Mouse (Mus musculus): ENCODE measurements at regions not wholly inside any gene's neighbourhood (a gene's known extent, or its start where the extent isn't known, plus 50 kb on each side); places are given as distances from the start of the nearest gene placed in this dataset.
A peak's percentile ranks its signal among the peaks of the same experiment; 100 is the strongest.

- 0 out of 2 replicates have a peak, but pooled peaks have one; percentile 17 for ATAC-seq
- Histone ChIP-seq H3K4me2 (replicated peaks) (no peak overlapping the region), H3K4me1 (replicated peaks) (no peaks in the 10 kb centered on the region), H3K27ac (no peak overlapping the region), H3K4me3 (replicated peaks) (no peak overlapping the region), H3K36me3 (no peaks in the 10 kb centered on the region), H3K27me3 (replicated peaks) (no peaks in the 10 kb centered on the region), H3K9ac (no peak overlapping the region), H3K9me3 (no peaks in the 10 kb centered on the region)
- WGBS = 60% methylated on average over 6 of the region's 6 CpGs
These were observed 217.7 kb downstream of the Gm11146 start for GRCm38 (mm10) chr16:77384021-77384729.

GRCm38 (mm10) chr16:77382790-77383189 is 219.1 kb downstream of the Gm11146 start:
- H3K9me3 ChIP-seq = no peaks in the 10 kb centered on the region
- H3K27ac ChIP-seq = no peak overlapping the region
- H3K4me3 ChIP-seq (replicated peaks) = no peak overlapping the region
- H3K4me2 ChIP-seq (replicated peaks) = no peak overlapping the region
- no peak overlapping the region for H3K9ac ChIP-seq
- H3K4me1 ChIP-seq (replicated peaks) = no peaks in the 10 kb centered on the region
- H3K36me3 ChIP-seq = no peaks in the 10 kb centered on the region
- WGBS = 83% methylated on average over 2 of the region's 2 CpGs
- ATAC-seq = no peak
- H3K27me3 ChIP-seq (replicated peaks) = no peaks in the 10 kb centered on the region

GRCm38 (mm10) chr16:77372768-77373167 is 229.1 kb downstream of the Gm11146 start:
- 71% methylated on average over 3 of the region's 3 CpGs for WGBS
- H3K9ac ChIP-seq = no peak overlapping the region
- H3K36me3 ChIP-seq = no peaks in the 10 kb centered on the region
- H3K4me1 ChIP-seq (replicated peaks) = no peaks in the 10 kb centered on the region
- no peak overlapping the region for H3K4me3 ChIP-seq (replicated peaks)
- no peak overlapping the region for H3K27ac ChIP-seq
- no peaks in the 10 kb centered on the region for H3K9me3 ChIP-seq
- ATAC-seq = no peak
- no peak overlapping the region for H3K4me2 ChIP-seq (replicated peaks)
- no peaks in the 10 kb centered on the region for H3K27me3 ChIP-seq (replicated peaks)

GRCm38 (mm10) chr16:77369810-77370209 is 232.1 kb downstream of the Gm11146 start:
- no peaks in the 10 kb centered on the region for H3K9me3 ChIP-seq
- H3K9ac ChIP-seq = no peak overlapping the region
- no peaks in the 10 kb centered on the region for H3K36me3 ChIP-seq
- no peak overlapping the region for H3K4me3 ChIP-seq (replicated peaks)
- ATAC-seq = peak; percentile 71
- H3K27ac ChIP-seq = no peak overlapping the region
- H3K4me2 ChIP-seq (replicated peaks) = no peak overlapping the region
- H3K4me1 ChIP-seq (replicated peaks) = no peaks in the 10 kb centered on the region
- 76% methylated on average over 2 of the region's 2 CpGs for WGBS
- H3K27me3 ChIP-seq (replicated peaks) = no peaks in the 10 kb centered on the region

- no peaks in the 10 kb centered on the region for H3K27me3 ChIP-seq (replicated peaks)
- WGBS = 44% methylated on average over 2 of the region's 2 CpGs
- no peaks in the 10 kb centered on the region for H3K36me3 ChIP-seq
- no peaks in the 10 kb centered on the region for H3K4me1 ChIP-seq (replicated peaks)
- no peak overlapping the region for H3K4me3 ChIP-seq (replicated peaks)
- H3K27ac ChIP-seq = no peak overlapping the region
- H3K9me3 ChIP-seq = no peaks in the 10 kb centered on the region
- no peak overlapping the region for H3K4me2 ChIP-seq (replicated peaks)
- no peak for ATAC-seq
- no peak overlapping the region for H3K9ac ChIP-seq
These were observed 236.6 kb downstream of the Gm11146 start for GRCm38 (mm10) chr16:77365254-77365653.

- Histone ChIP-seq H3K36me3 (no peaks in the 10 kb centered on the region), H3K27ac (no peak overlapping the region), H3K4me3 (replicated peaks) (no peak overlapping the region), H3K9me3 (no peaks in the 10 kb centered on the region), H3K27me3 (replicated peaks) (no peaks in the 10 kb centered on the region), H3K4me1 (replicated peaks) (no peaks in the 10 kb centered on the region), H3K4me2 (replicated peaks) (no peak overlapping the region), H3K9ac (no peak overlapping the region)
- peak; percentile 28; the same call in 1 of the 2 replicates for ATAC-seq
- 85% methylated on average over 3 of the region's 3 CpGs for WGBS
These were observed 237.5 kb downstream of the Gm11146 start for GRCm38 (mm10) chr16:77364439-77364838.

- H3K36me3 ChIP-seq = no peaks in the 10 kb centered on the region
- no peak overlapping the region for H3K9ac ChIP-seq
- no peak overlapping the region for H3K27ac ChIP-seq
- WGBS = 89% methylated on average over 5 of the region's 5 CpGs
- ATAC-seq = no peak; the same call in 1 of the 2 replicates
- no peak overlapping the region for H3K4me3 ChIP-seq (replicated peaks)
- no peaks in the 10 kb centered on the region for H3K4me1 ChIP-seq (replicated peaks)
- H3K9me3 ChIP-seq = no peaks in the 10 kb centered on the region
- no peak overlapping the region for H3K4me2 ChIP-seq (replicated peaks)
- no peaks in the 10 kb centered on the region for H3K27me3 ChIP-seq (replicated peaks)
These were observed 242.7 kb downstream of the Gm11146 start for GRCm38 (mm10) chr16:77359190-77359589.

GRCm38 (mm10) chr16:77355260-77355659 is 246.6 kb downstream of the Gm11146 start:
- ATAC-seq = no peak
- H3K27ac ChIP-seq = no peak overlapping the region
- H3K27me3 ChIP-seq (replicated peaks) = no peaks in the 10 kb centered on the region
- H3K4me2 ChIP-seq (replicated peaks) = no peak overlapping the region
- H3K4me1 ChIP-seq (replicated peaks) = no peaks in the 10 kb centered on the region
- no peak overlapping the region for H3K4me3 ChIP-seq (replicated peaks)
- no peaks in the 10 kb centered on the region for H3K36me3 ChIP-seq
- no peak overlapping the region for H3K9ac ChIP-seq
- H3K9me3 ChIP-seq = no peaks in the 10 kb centered on the region
- 97% methylated on average over 5 of the region's 5 CpGs for WGBS

GRCm38 (mm10) chr16:77354201-77354712 is 247.6 kb downstream of the Gm11146 start:
- 79% methylated on average over 3 of the region's 3 CpGs for WGBS

GRCm38 (mm10) chr16:77346128-77346527 is 255.8 kb downstream of the Gm11146 start:
- WGBS = 69% methylated on average over 7 of the region's 7 CpGs
- H3K27ac ChIP-seq = no peak overlapping the region
- no peak overlapping the region for H3K4me2 ChIP-seq (replicated peaks)
- no peaks in the 10 kb centered on the region for H3K9me3 ChIP-seq
- no peak for ATAC-seq
- H3K27me3 ChIP-seq (replicated peaks) = no peaks in the 10 kb centered on the region
- H3K36me3 ChIP-seq = no peaks in the 10 kb centered on the region
- H3K4me3 ChIP-seq (replicated peaks) = no peak overlapping the region
- H3K4me1 ChIP-seq (replicated peaks) = no peaks in the 10 kb centered on the region
- H3K9ac ChIP-seq = no peak overlapping the region

More at GRCm38 (mm10) chr16:77354201-77354712, 247.6 kb downstream of the Gm11146 start:
- Histone ChIP-seq H3K27me3 (replicated peaks) (no peaks in the 10 kb centered on the region), H3K27ac (no peak overlapping the region), H3K4me1 (replicated peaks) (no peaks in the 10 kb centered on the region), H3K4me3 (replicated peaks) (no peak overlapping the region), H3K4me2 (replicated peaks) (no peak overlapping the region), H3K9ac (no peak overlapping the region), H3K9me3 (no peaks in the 10 kb centered on the region), H3K36me3 (no peaks in the 10 kb centered on the region)
- ATAC-seq = no peak

- ATAC-seq = no peak; the same call in 1 of the 2 replicates
- no peak overlapping the region for H3K27ac ChIP-seq
- no peak overlapping the region for H3K4me3 ChIP-seq (replicated peaks)
- no peaks in the 10 kb centered on the region for H3K27me3 ChIP-seq (replicated peaks)
- no peaks in the 10 kb centered on the region for H3K4me1 ChIP-seq (replicated peaks)
- H3K9me3 ChIP-seq = no peaks in the 10 kb centered on the region
- no peak overlapping the region for H3K9ac ChIP-seq
- H3K36me3 ChIP-seq = no peaks in the 10 kb centered on the region
- H3K4me2 ChIP-seq (replicated peaks) = peak overlapping the region; percentile 14; the same call in 1 of the 2 replicates
- WGBS = 64% methylated on average over 6 of the region's 6 CpGs
These were observed 269.6 kb downstream of the Gm11146 start for GRCm38 (mm10) chr16:77332285-77332684.

GRCm38 (mm10) chr16:77330996-77331395 is 270.9 kb downstream of the Gm11146 start:
- Histone ChIP-seq H3K36me3 (no peaks in the 10 kb centered on the region), H3K27ac (peak overlapping the region; percentile 44; the same call in 1 of the 2 replicates), H3K27me3 (replicated peaks) (no peaks in the 10 kb centered on the region), H3K4me2 (replicated peaks) (peak overlapping the region; percentile 63), H3K9ac (no peak overlapping the region), H3K9me3 (no peaks in the 10 kb centered on the region), H3K4me1 (replicated peaks) (no peaks in the 10 kb centered on the region), H3K4me3 (replicated peaks) (peak overlapping the region; percentile 48)
- ATAC-seq = peak; percentile 72
- WGBS = 16% methylated on average over 8 of the region's 8 CpGs

Data from intestine, embryonic 15.5 days (tissue).